Mouse (Mus musculus): ENCODE data around the gene Hapln1. TPM values are rescaled to one million over a fixed set of nuclear protein-coding genes. Genes with fewer than 3 reads are reported as not detected.

The Hapln1 gene
- polyA plus RNA-seq, 2 experiments = 0.28 to 0.42 TPM

DNA sequence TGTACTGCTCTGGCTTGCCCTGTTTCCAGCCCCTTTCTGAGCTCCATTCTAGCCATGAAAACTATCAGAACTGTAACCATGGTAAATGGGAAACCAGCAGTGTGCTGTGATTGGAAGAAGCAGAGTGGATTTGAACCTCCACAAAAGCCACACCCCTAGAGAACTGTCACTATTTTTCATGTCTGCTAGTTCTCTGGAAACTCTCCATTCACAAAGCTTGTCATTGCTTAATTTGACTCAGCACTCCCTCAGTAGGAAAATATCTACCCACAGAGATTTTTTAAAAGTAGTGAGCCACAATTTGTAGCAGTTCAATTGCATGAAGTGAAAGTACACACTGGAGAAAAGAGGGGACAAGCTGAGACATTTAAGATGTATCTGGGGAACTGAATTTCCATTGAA, 18.1 kb upstream of the Hapln1 start:
- H3K4me1 ChIP-seq (replicated peaks; ENCODE audit: control insufficient read depth in 2 of 2, insufficient read depth in 2 of 2, low read length in 1 of 2) = no peaks in the 10 kb centered on the region
- TF ChIP-seq EP300 (IDR thresholded peaks at IDR 0.05; ENCODE audit: low read depth) (no peak), CTCF (IDR thresholded peaks at IDR 0.05; ENCODE audit: low read depth) (no peak)
- no peaks in the 10 kb centered on the region for H3K36me3 ChIP-seq (replicated peaks; ENCODE audit: control insufficient read depth, insufficient read depth, low read depth)
- no peak overlapping the region for H3K27ac ChIP-seq
- no peaks in the 10 kb centered on the region for H3K27me3 ChIP-seq (ENCODE audit: control insufficient read depth, insufficient read depth, low read length)
- H3K4me3 ChIP-seq (ENCODE audit: insufficient read depth in 1 of 2, low read depth in 2 of 2, low read length in 2 of 2) = no peak overlapping the region
- ATAC-seq (ENCODE audit: insufficient read depth) = no peak
- no peaks in the 10 kb centered on the region for H3K9me3 ChIP-seq (ENCODE audit: control insufficient read depth, low read length)
- no peak overlapping the region for H3K4me2 ChIP-seq (ENCODE audit: low read depth)
- no peak overlapping the region for H3K9ac ChIP-seq (replicated peaks)
- DNase-seq (ENCODE audit: low read depth in 3 of 3, low spot score in 3 of 3) = no peak

DNA sequence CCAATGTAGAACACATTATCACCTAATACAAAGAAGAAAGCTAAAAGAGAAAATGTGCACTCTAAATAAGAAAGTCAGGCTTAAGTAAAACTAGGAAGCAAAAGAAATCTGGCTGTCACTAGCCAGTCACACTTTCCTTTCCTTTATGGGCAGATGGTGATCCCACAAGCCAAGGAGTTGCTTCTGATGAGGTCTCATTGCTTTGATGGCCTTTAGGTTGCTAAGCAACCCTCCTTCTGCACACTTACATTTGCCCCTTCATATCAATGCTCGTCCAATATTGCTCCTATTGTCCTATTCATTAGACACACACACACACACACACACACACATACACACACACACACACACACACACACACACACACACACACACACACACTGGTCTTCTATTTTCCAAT, 10.9 kb upstream of the Hapln1 start:
- 54% methylated on average over 1 of the region's 1 CpGs for WGBS (ENCODE audit: insufficient replicate concordance)
- Histone ChIP-seq H3K36me3 (replicated peaks; ENCODE audit: control insufficient read depth, insufficient read depth, low read depth) (no peaks in the 10 kb centered on the region), H3K27ac (no peak overlapping the region), H3K27me3 (ENCODE audit: control insufficient read depth, insufficient read depth, low read length) (no peaks in the 10 kb centered on the region), H3K4me1 (replicated peaks; ENCODE audit: control insufficient read depth in 2 of 2, insufficient read depth in 2 of 2, low read length in 1 of 2) (no peaks in the 10 kb centered on the region), H3K9ac (replicated peaks) (no peak overlapping the region), H3K4me2 (ENCODE audit: low read depth) (no peak overlapping the region), H3K9me3 (ENCODE audit: control insufficient read depth, low read length) (no peaks in the 10 kb centered on the region), H3K4me3 (ENCODE audit: insufficient read depth in 1 of 2, low read depth in 2 of 2, low read length in 2 of 2) (no peak overlapping the region)
- TF ChIP-seq CTCF (IDR thresholded peaks at IDR 0.05; ENCODE audit: low read depth) (no peak), EP300 (IDR thresholded peaks at IDR 0.05; ENCODE audit: low read depth) (no peak)
- no peak for ATAC-seq (ENCODE audit: insufficient read depth)
- DNase-seq (ENCODE audit: low read depth in 3 of 3, low spot score in 3 of 3) = no peak

DNA sequence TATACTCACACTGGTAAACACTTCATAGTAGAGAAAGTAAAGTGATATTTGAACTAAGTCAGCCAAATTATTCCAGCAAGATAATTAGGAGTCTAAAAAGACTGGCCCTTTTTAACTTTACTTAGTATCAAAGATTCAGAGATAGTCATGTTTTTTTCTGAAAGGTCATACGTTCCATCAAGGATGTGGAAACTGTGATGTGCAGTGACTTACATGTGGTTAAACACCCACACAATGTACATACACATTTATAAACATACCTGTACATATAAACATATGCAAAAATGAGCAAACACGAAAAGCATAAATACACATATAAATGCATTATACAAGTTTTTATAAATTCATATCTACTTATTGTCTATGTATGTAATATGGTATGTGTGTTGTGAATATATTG, 9.2 kb upstream of the Hapln1 start:
- no peaks in the 10 kb centered on the region for H3K4me1 ChIP-seq (replicated peaks; ENCODE audit: control insufficient read depth in 2 of 2, insufficient read depth in 2 of 2, low read length in 1 of 2)

DNA sequence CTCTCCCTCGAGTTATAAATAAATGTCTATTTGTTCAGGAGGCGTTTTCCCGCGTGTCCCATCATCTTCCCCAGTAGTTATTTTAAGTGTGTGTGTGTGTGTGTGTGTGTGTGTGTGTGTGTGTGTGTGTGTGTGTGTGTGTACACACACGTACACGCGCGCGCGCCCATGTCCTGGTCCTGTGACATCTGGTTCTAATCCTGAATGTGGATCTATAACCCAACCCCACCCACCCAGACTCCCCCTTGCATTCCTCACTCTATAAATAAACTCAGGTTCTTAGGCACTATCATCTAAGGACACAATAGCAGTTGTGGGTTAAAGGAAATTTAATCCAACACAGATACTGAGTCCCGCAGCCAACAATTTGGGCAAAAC, 280 bp downstream of the Hapln1 start:
- ATAC-seq (ENCODE audit: insufficient read depth) (no peak), DNase-seq (ENCODE audit: low read depth in 3 of 3, low spot score in 3 of 3) (no peak)
- TF ChIP-seq CTCF (IDR thresholded peaks at IDR 0.05; ENCODE audit: low read depth) (no peak), EP300 (IDR thresholded peaks at IDR 0.05; ENCODE audit: low read depth) (no peak)
- Histone ChIP-seq H3K9ac (replicated peaks) (no peak overlapping the region), H3K4me1 (replicated peaks; ENCODE audit: control insufficient read depth in 2 of 2, insufficient read depth in 2 of 2, low read length in 1 of 2) (no peaks in the 10 kb centered on the region), H3K27ac (no peak overlapping the region), H3K9me3 (ENCODE audit: control insufficient read depth, low read length) (no peaks in the 10 kb centered on the region), H3K4me2 (ENCODE audit: low read depth) (peak overlapping the region; percentile 57), H3K4me3 (ENCODE audit: insufficient read depth in 1 of 2, low read depth in 2 of 2, low read length in 2 of 2) (no peak overlapping the region), H3K27me3 (ENCODE audit: control insufficient read depth, insufficient read depth, low read length) (no peaks in the 10 kb centered on the region; the same call in none of the 2 replicates), H3K36me3 (replicated peaks; ENCODE audit: control insufficient read depth, insufficient read depth, low read depth) (no peaks in the 10 kb centered on the region)
- 28% methylated on average over 11 of the region's 11 CpGs for WGBS (ENCODE audit: insufficient replicate concordance)

More for the DNA sequence above, 9.2 kb upstream of the Hapln1 start:
- Histone ChIP-seq H3K4me3 (ENCODE audit: insufficient read depth in 1 of 2, low read depth in 2 of 2, low read length in 2 of 2) (no peak overlapping the region), H3K27me3 (ENCODE audit: control insufficient read depth, insufficient read depth, low read length) (no peaks in the 10 kb centered on the region), H3K9me3 (ENCODE audit: control insufficient read depth, low read length) (no peaks in the 10 kb centered on the region), H3K27ac (no peak overlapping the region), H3K36me3 (replicated peaks; ENCODE audit: control insufficient read depth, insufficient read depth, low read depth) (no peaks in the 10 kb centered on the region), H3K4me2 (ENCODE audit: low read depth) (no peak overlapping the region), H3K9ac (replicated peaks) (no peak overlapping the region)
- DNase-seq (ENCODE audit: low read depth in 3 of 3, low spot score in 3 of 3) (no peak), ATAC-seq (ENCODE audit: insufficient read depth) (no peak)
- 54% methylated on average over 2 of the region's 2 CpGs for WGBS (ENCODE audit: insufficient replicate concordance)
- TF ChIP-seq CTCF (IDR thresholded peaks at IDR 0.05; ENCODE audit: low read depth) = no peak
- TF ChIP-seq EP300 (IDR thresholded peaks at IDR 0.05; ENCODE audit: low read depth) = no peak

DNA sequence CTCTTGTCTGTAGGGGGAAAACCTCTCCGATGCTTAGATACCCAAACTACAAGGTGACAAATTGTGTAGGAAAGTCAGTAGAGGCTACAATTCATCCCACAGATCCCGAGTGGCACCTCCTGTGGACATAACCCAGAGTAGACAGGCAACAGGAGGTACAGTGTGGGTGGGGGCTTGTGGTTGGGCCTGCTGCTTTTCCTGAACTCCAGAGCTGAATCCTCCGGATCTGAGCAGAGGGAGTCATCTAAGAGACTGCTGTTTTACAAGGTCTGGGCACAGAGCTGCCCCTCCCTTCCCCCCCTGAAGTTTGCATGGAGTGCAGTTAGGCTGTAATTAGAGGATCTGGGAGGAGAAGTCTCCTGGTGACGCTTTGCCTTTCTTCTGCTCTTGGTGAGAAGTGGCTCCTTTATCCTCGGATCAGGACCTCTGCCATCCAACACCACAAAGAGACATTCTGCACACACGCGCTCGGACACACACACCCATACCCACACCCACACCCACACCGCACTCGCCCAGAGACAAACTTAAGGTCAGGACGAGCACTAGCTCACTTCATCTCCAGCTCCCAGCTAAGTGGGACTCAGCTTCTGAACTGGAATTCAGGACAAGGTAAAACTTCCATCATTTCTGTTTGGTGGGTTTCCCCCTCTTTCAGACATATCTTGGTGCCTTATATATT, 846 bp downstream of the Hapln1 start:
- Histone ChIP-seq H3K4me3 (ENCODE audit: insufficient read depth in 1 of 2, low read depth in 2 of 2, low read length in 2 of 2) (no peak overlapping the region), H3K9ac (replicated peaks) (no peak overlapping the region), H3K4me2 (ENCODE audit: low read depth) (no peak overlapping the region), H3K27ac (no peak overlapping the region), H3K27me3 (ENCODE audit: control insufficient read depth, insufficient read depth, low read length) (no peaks in the 10 kb centered on the region; the same call in none of the 2 replicates), H3K4me1 (replicated peaks; ENCODE audit: control insufficient read depth in 2 of 2, insufficient read depth in 2 of 2, low read length in 1 of 2) (no peaks in the 10 kb centered on the region), H3K36me3 (replicated peaks; ENCODE audit: control insufficient read depth, insufficient read depth, low read depth) (no peaks in the 10 kb centered on the region), H3K9me3 (ENCODE audit: control insufficient read depth, low read length) (no peaks in the 10 kb centered on the region)
- no peak for ATAC-seq (ENCODE audit: insufficient read depth)
- TF ChIP-seq EP300 (IDR thresholded peaks at IDR 0.05; ENCODE audit: low read depth) (no peak), CTCF (IDR thresholded peaks at IDR 0.05; ENCODE audit: low read depth) (no peak)
- 17% methylated on average over 11 of the region's 11 CpGs for WGBS (ENCODE audit: insufficient replicate concordance)
- no peak for DNase-seq (ENCODE audit: low read depth in 3 of 3, low spot score in 3 of 3)

All from liver, embryonic 14.5 days (tissue).